Mouse (Mus musculus) stomach, embryonic 14.5 days (tissue): ENCODE data around the gene Pcsk5. TPM values are rescaled to one million over a fixed set of nuclear protein-coding genes. Genes with fewer than 3 reads are reported as not detected.
A peak's percentile ranks its signal among the peaks of the same experiment; 100 is the strongest.

Experiments
- ATAC-seq: fragments of 200-750 bp; cut with Nextera tagmentation; 2 replicates; pipeline ENCODE4 v1.8.0; 2017; ENCODE audit warnings: low read depth, moderate TSS enrichment; ENCODE audit not compliant: insufficient number of reproducible peaks, insufficient read depth, low FRiP score
- H3K27ac ChIP-seq: fragments of 300-500 bp; sonication (generic); 2 replicates; pipeline ENCODE4 v1.5.1; 2014; ENCODE audit warnings: mild to moderate bottlenecking, low read length, moderate library complexity, mixed read lengths
- H3K27me3 ChIP-seq: fragments of 300-500 bp; sonication (generic); 2 replicates; pipeline ENCODE4 v1.6.1; 2014; ENCODE audit warnings: low read length, control low read depth, mixed read lengths; ENCODE audit not compliant: control insufficient read depth, insufficient read depth
- H3K36me3 ChIP-seq: fragments of 300-500 bp; sonication (generic); 2 replicates; pipeline ENCODE4 v1.6.1; 2014; ENCODE audit warnings: mild to moderate bottlenecking, control low read depth, low read length, moderate library complexity, mixed read lengths; ENCODE audit not compliant: control insufficient read depth, insufficient read depth
- H3K4me1 ChIP-seq: fragments of 300-500 bp; sonication (generic); 2 replicates; pipeline ENCODE4 v1.6.1; 2014; ENCODE audit warnings: low read length, control low read depth, mixed read lengths; ENCODE audit not compliant: control insufficient read depth, insufficient read depth
- H3K4me2 ChIP-seq: fragments of 300-500 bp; sonication (generic); replicated peaks from 2 replicates; pipeline ENCODE4 v1.6.1; 2014; ENCODE audit warnings: low read depth, low read length, control low read depth
- H3K4me3 ChIP-seq: fragments of 300-500 bp; sonication (generic); 2 replicates; pipeline ENCODE4 v1.5.1; 2014; ENCODE audit warnings: low read depth, low read length, control low read depth
- H3K9ac ChIP-seq: fragments of 300-500 bp; sonication (generic); replicated peaks from 2 replicates; pipeline ENCODE4 v1.6.1; 2014; ENCODE audit warnings: low read depth, mild to moderate bottlenecking, control low read depth, low read length, moderate library complexity, mixed read lengths
- H3K9me3 ChIP-seq: fragments of 300-500 bp; sonication (generic); 2 replicates; pipeline ENCODE4 v1.6.1; 2016; ENCODE audit warnings: low read depth, low read length, control low read depth; ENCODE audit not compliant: control insufficient read depth
- WGBS: fragments of 180-500 bp; shearing (Covaris S2); extraction: QIAGEN DNeasy Blood & Tissue Kit; methylation state at CpG from one replicate; pipeline ENCODE4 v1.1.7; 2014; 5-methylcytosine and 5-hydroxymethylcytosine counted together
- polyA plus RNA-seq: library from polyadenylated mRNA; unstranded; fragments of >200 nt; fragmentation: Nextera tagmentation; extraction: Ambion mirVana; gene quantifications from 2 replicates; pipeline ENCODE4 v1.2.1, GENCODE M21; 2014

Gene Pcsk5
- polyA plus RNA-seq, 1 experiment from 2014 or later, result 17.9 TPM

- Histone ChIP-seq H3K9ac (no peak overlapping the region), H3K27me3 (no peaks in the 10 kb centered on the region), H3K27ac (no peak overlapping the region), H3K4me1 (no peaks in the 10 kb centered on the region), H3K4me2 (no peak overlapping the region), H3K9me3 (no peaks in the 10 kb centered on the region), H3K36me3 (no peaks in the 10 kb centered on the region), H3K4me3 (no peak overlapping the region)
- no peak for ATAC-seq
- WGBS, result 46% methylated on average over 4 of the region's 4 CpGs
Measured at GRCm38 (mm10) chr19:17412915-17413459, 424.4 kb downstream of the Pcsk5 start.

- 70% methylated on average over 5 of the region's 5 CpGs for WGBS
- Histone ChIP-seq H3K27ac (peak overlapping the region; percentile 2; the same call in 1 of the 2 replicates), H3K4me3 (no peak overlapping the region), H3K36me3 (no peaks in the 10 kb centered on the region), H3K4me1 (no peaks in the 10 kb centered on the region), H3K4me2 (no peak overlapping the region), H3K9ac (no peak overlapping the region), H3K9me3 (no peaks in the 10 kb centered on the region; the same call in 1 of the 2 replicates), H3K27me3 (no peaks in the 10 kb centered on the region)
- ATAC-seq, result no peak
Measured at GRCm38 (mm10) chr19:17410465-17411065, 426.9 kb downstream of the Pcsk5 start.

GRCm38 (mm10) chr19:17409351-17409750 lies 428.1 kb downstream of the Pcsk5 start:
- no peak for ATAC-seq
- WGBS, result 62% methylated on average over 3 of the region's 3 CpGs
- H3K4me2 ChIP-seq, result no peak overlapping the region
- H3K9me3 ChIP-seq, result no peaks in the 10 kb centered on the region; the same call in 1 of the 2 replicates
- no peak overlapping the region for H3K4me3 ChIP-seq
- H3K27me3 ChIP-seq, result no peaks in the 10 kb centered on the region
- H3K36me3 ChIP-seq, result no peaks in the 10 kb centered on the region
- no peak overlapping the region for H3K27ac ChIP-seq
- no peaks in the 10 kb centered on the region for H3K4me1 ChIP-seq
- no peak overlapping the region for H3K9ac ChIP-seq

GRCm38 (mm10) chr19:17408591-17408990 lies 428.8 kb downstream of the Pcsk5 start:
- ATAC-seq, result no peak
- no peak overlapping the region for H3K4me3 ChIP-seq
- H3K4me2 ChIP-seq, result no peak overlapping the region
- H3K27ac ChIP-seq, result no peak overlapping the region
- H3K36me3 ChIP-seq, result no peaks in the 10 kb centered on the region
- no peaks in the 10 kb centered on the region for H3K27me3 ChIP-seq
- H3K9ac ChIP-seq, result no peak overlapping the region
- no peaks in the 10 kb centered on the region; the same call in 1 of the 2 replicates for H3K9me3 ChIP-seq
- no peaks in the 10 kb centered on the region for H3K4me1 ChIP-seq

GRCm38 (mm10) chr19:17406823-17407222 lies 430.6 kb downstream of the Pcsk5 start:
- no peak for ATAC-seq
- Histone ChIP-seq H3K27ac (no peak overlapping the region), H3K4me1 (no peaks in the 10 kb centered on the region), H3K27me3 (no peaks in the 10 kb centered on the region), H3K36me3 (no peaks in the 10 kb centered on the region), H3K4me2 (no peak overlapping the region), H3K4me3 (no peak overlapping the region), H3K9ac (no peak overlapping the region), H3K9me3 (no peaks in the 10 kb centered on the region; the same call in 1 of the 2 replicates)
- 86% methylated on average over 5 of the region's 5 CpGs for WGBS

- H3K4me1 ChIP-seq, result no peaks in the 10 kb centered on the region
- no peak for ATAC-seq
- H3K4me2 ChIP-seq, result no peak overlapping the region
- no peak overlapping the region for H3K27ac ChIP-seq
- WGBS, result 93% methylated on average over 4 of the region's 4 CpGs
- no peak overlapping the region for H3K9ac ChIP-seq
- no peaks in the 10 kb centered on the region for H3K27me3 ChIP-seq
- H3K9me3 ChIP-seq, result no peaks in the 10 kb centered on the region; the same call in 1 of the 2 replicates
- peaks cover 15% of the 10 kb centered on the region for H3K36me3 ChIP-seq
- H3K4me3 ChIP-seq, result no peak overlapping the region
Measured at GRCm38 (mm10) chr19:17403175-17403574, 434.3 kb downstream of the Pcsk5 start.

- Histone ChIP-seq H3K27me3 (no peaks in the 10 kb centered on the region), H3K36me3 (peaks cover 17% of the 10 kb centered on the region), H3K4me1 (no peaks in the 10 kb centered on the region), H3K27ac (no peak overlapping the region), H3K9me3 (no peaks in the 10 kb centered on the region), H3K4me2 (no peak overlapping the region), H3K9ac (no peak overlapping the region), H3K4me3 (no peak overlapping the region)
- no peak for ATAC-seq
- 66% methylated on average over 4 of the region's 4 CpGs for WGBS
Measured at GRCm38 (mm10) chr19:17400571-17400970, 436.9 kb downstream of the Pcsk5 start.

GRCm38 (mm10) chr19:17399965-17400364 lies 437.5 kb downstream of the Pcsk5 start:
- no peak overlapping the region for H3K4me2 ChIP-seq
- no peak overlapping the region for H3K27ac ChIP-seq
- H3K9ac ChIP-seq, result no peak overlapping the region
- no peaks in the 10 kb centered on the region for H3K27me3 ChIP-seq
- peaks cover 17% of the 10 kb centered on the region for H3K36me3 ChIP-seq
- WGBS, result 86% methylated on average over 4 of the region's 4 CpGs
- H3K4me1 ChIP-seq, result peaks cover 3% of the 10 kb centered on the region
- H3K9me3 ChIP-seq, result no peaks in the 10 kb centered on the region
- no peak for ATAC-seq
- no peak overlapping the region for H3K4me3 ChIP-seq

- no peak overlapping the region for H3K4me3 ChIP-seq
- no peaks in the 10 kb centered on the region for H3K9me3 ChIP-seq
- H3K36me3 ChIP-seq, result peaks cover 17% of the 10 kb centered on the region
- no peak overlapping the region for H3K9ac ChIP-seq
- ATAC-seq, result no peak
- no peak overlapping the region for H3K4me2 ChIP-seq
- H3K4me1 ChIP-seq, result peaks cover 6% of the 10 kb centered on the region
- 63% methylated on average over 5 of the region's 5 CpGs for WGBS
- no peaks in the 10 kb centered on the region for H3K27me3 ChIP-seq
- no peak overlapping the region for H3K27ac ChIP-seq
Measured at GRCm38 (mm10) chr19:17397922-17398321, 439.5 kb downstream of the Pcsk5 start.
